Mouse (Mus musculus) layer of hippocampus, postnatal 14 days (tissue): ENCODE measurements around the gene C1s1. TPM values are rescaled to one million over a fixed set of nuclear protein-coding genes. Genes with fewer than 3 reads are reported as not detected.
A peak's percentile ranks its signal among the peaks of the same experiment; 100 is the strongest.
"Not testable (repeated sequence)": the region's sequence is repeated elsewhere in the genome, so short reads cannot be mapped to it uniquely, and the experiment has no call there.

Experiments
- DNase-seq, 2 experiments: peaks; one replicate each; pipeline ENCODE4 v3.0.0; 2021 to 2022; ENCODE audit warnings: low spot score in 2 of 2, mixed read lengths in 1 of 2
- total RNA-seq, 2 experiments: library from RNA; stranded (reverse); gene quantifications; 2 replicates each; pipeline ENCODE4 v1.2.3; 2021

The C1s1 gene
- total RNA-seq, 2 experiments from 2014 or later = 1.7 to 2.2 TPM

- peak; percentile 54 to 57 for DNase-seq
Measured at GRCm38 (mm10) chr6:124512355-124512836, 29.8 kb downstream of the C1s1 start, which contains the start of gene C1ra. Gene C1ra (plus strand): TSS chr6:124512405.

- DNase-seq = no peak
Measured at GRCm38 (mm10) chr6:124511936-124512335, 30.2 kb downstream of the C1s1 start.

GRCm38 (mm10) chr6:124509192-124509591 lies 33.0 kb downstream of the C1s1 start:
- not testable (repeated sequence) for DNase-seq

GRCm38 (mm10) chr6:124508292-124508691 lies 33.9 kb downstream of the C1s1 start:
- no peak for DNase-seq

GRCm38 (mm10) chr6:124506991-124507390 lies 35.2 kb downstream of the C1s1 start:
- DNase-seq = no peak

- no peak for DNase-seq
Measured at GRCm38 (mm10) chr6:124505028-124505427, 37.1 kb downstream of the C1s1 start.

GRCm38 (mm10) chr6:124502021-124502420 lies 40.1 kb downstream of the C1s1 start:
- DNase-seq = no peak

GRCm38 (mm10) chr6:124501473-124501872 lies 40.7 kb downstream of the C1s1 start:
- DNase-seq = no peak

GRCm38 (mm10) chr6:124499914-124500566 lies 42.1 kb downstream of the C1s1 start:
- no peak for DNase-seq

GRCm38 (mm10) chr6:124496054-124496453 lies 46.1 kb downstream of the C1s1 start:
- DNase-seq = no peak

- no peak for DNase-seq
Measured at GRCm38 (mm10) chr6:124493886-124494285, 48.3 kb downstream of the C1s1 start.

- peak; percentile 60 to 65 for DNase-seq
Measured at GRCm38 (mm10) chr6:124492842-124493561, 49.2 kb downstream of the C1s1 start, which contains the start of gene C1rl. Gene C1rl (plus strand): TSS chr6:124493113.

GRCm38 (mm10) chr6:124491427-124491826 lies 50.7 kb downstream of the C1s1 start:
- DNase-seq = no peak

GRCm38 (mm10) chr6:124488952-124489351 lies 53.2 kb downstream of the C1s1 start:
- DNase-seq = no peak

GRCm38 (mm10) chr6:124487509-124487908 lies 54.6 kb downstream of the C1s1 start:
- no peak for DNase-seq

GRCm38 (mm10) chr6:124485414-124486144 lies 56.6 kb downstream of the C1s1 start:
- DNase-seq = no peak

- DNase-seq = no peak
Measured at GRCm38 (mm10) chr6:124484851-124485250, 57.3 kb downstream of the C1s1 start.

GRCm38 (mm10) chr6:124483831-124484230 lies 58.3 kb downstream of the C1s1 start:
- DNase-seq = not testable (repeated sequence)

- DNase-seq = peak; percentile 39 to 40
Measured at GRCm38 (mm10) chr6:124481571-124481970, 60.6 kb downstream of the C1s1 start.
